In the genomic region with DNA sequence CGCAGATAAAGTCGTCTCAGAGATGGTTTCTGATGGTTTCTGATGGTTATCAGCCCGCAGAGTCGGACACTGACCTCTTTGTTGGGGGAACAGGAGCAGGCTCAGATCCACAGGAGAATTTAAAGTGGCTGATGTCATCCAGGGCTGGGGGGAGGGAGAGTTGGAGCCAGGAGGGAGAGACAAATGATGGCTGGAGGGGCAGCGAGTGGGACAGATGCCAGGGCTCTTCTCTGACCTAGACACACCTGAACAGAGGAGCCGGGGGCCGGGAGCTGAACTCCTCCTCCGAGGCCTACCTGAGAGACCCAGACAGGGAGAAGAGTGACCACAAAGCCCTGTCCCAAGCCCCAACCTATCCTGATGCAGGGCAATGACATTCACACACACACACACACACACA, we compare ENCODE assay signal across 15 mouse cellular contexts. TPM values are rescaled to one million over a fixed set of nuclear protein-coding genes. Genes with fewer than 3 reads are reported as not detected.
A peak's percentile ranks its signal among the peaks of the same experiment; 100 is the strongest.
DNase-seq lines count a peak whose midpoint lies in the region; ATAC-seq and TF ChIP-seq lines count a peak whose summit lies in the region.
"Had no signal": no experiment of that assay in that cellular context is flagged by ENCODE, and none has a peak within 500 bp of the region (broad histone marks: within the 10 kb centered on the region; RNA-seq: fewer than 3 reads in every experiment).

No protein-coding gene starts in this region.

- H3K4me3 ChIP-seq in heart, embryonic 16.5 days (ENCODE audit: low read length) = no peak overlapping the region
- no peak overlapping the region for H3K4me3 ChIP-seq in bone marrow, adult 2 months (replicated peaks; ENCODE audit: control insufficient read depth, low read depth, low read length)
- H3K4me3 ChIP-seq in liver, embryonic 15.5 days (replicated peaks) = 0 out of 2 replicates have a peak overlapping the region, but pooled peaks have one; percentile 28
- H3K4me3 ChIP-seq: lung, embryonic 15.5 days; neural tube, embryonic 12.5 days had no signal

- no peaks in the 10 kb centered on the region for H3K27me3 ChIP-seq in heart, embryonic 16.5 days (ENCODE audit: control insufficient read depth, insufficient read depth, low read length)
- H3K27me3 ChIP-seq in liver, embryonic 15.5 days = no peaks in the 10 kb centered on the region
- H3K27me3 ChIP-seq: megakaryocyte, embryonic 14.5 days had no signal

- peaks cover 7% of the 10 kb centered on the region for H3K36me3 ChIP-seq in heart, embryonic 16.5 days (ENCODE audit: control insufficient read depth, insufficient read depth)
- peaks cover 97% of the 10 kb centered on the region for H3K36me3 ChIP-seq in liver, embryonic 15.5 days (replicated peaks)
- H3K36me3 ChIP-seq: lung, embryonic 15.5 days; neural tube, embryonic 12.5 days had no signal

- H3K4me2 ChIP-seq in heart, embryonic 16.5 days (ENCODE audit: low read depth, low read length) = no peak overlapping the region
- peak overlapping the region; percentile 57 for H3K4me2 ChIP-seq in liver, embryonic 15.5 days
- H3K4me2 ChIP-seq: lung, embryonic 15.5 days; neural tube, embryonic 12.5 days had no signal

- ATAC-seq in heart, embryonic 16.5 days (replicated peaks; ENCODE audit: extremely low read depth, insufficient read depth, low FRiP score) = no peak
- no peak for ATAC-seq in liver, embryonic 15.5 days (ENCODE audit: insufficient read depth)
- ATAC-seq: intestine, postnatal 0 days had no signal

- peaks cover 51% of the 10 kb centered on the region for H3K4me1 ChIP-seq in heart, embryonic 16.5 days (ENCODE audit: control insufficient read depth, insufficient read depth, low read length)
- H3K4me1 ChIP-seq in bone marrow, adult 2 months (ENCODE audit: control insufficient read depth, insufficient read depth, low read length) = peaks cover 12% of the 10 kb centered on the region
- H3K4me1 ChIP-seq in liver, embryonic 15.5 days (replicated peaks) = peaks cover 94% of the 10 kb centered on the region

- no peak for TF ChIP-seq CTCF in bone marrow, adult 2 months (IDR thresholded peaks at IDR 0.05; ENCODE audit: control insufficient read depth, insufficient read depth, low read length)

- no peaks in the 10 kb centered on the region for H3K9me3 ChIP-seq in heart, embryonic 16.5 days (replicated peaks; ENCODE audit: control insufficient read depth, low read length)
- H3K9me3 ChIP-seq in liver, embryonic 15.5 days (replicated peaks) = no peaks in the 10 kb centered on the region
- H3K9me3 ChIP-seq: lung, embryonic 15.5 days; megakaryocyte, embryonic 14.5 days; neural tube, embryonic 12.5 days had no signal

- no peak for TF ChIP-seq POLR2A in bone marrow, adult 2 months (IDR thresholded peaks at IDR 0.05; ENCODE audit: borderline replicate concordance, control insufficient read depth, low read depth, low read length)

- WGBS in heart, embryonic 16.5 days = 44% methylated on average over 8 of the region's 8 CpGs
- WGBS in bone marrow, adult 2 months = 80% methylated on average over 8 of the region's 8 CpGs
- 60% methylated on average over 8 of the region's 8 CpGs for WGBS in liver, embryonic 15.5 days (ENCODE audit: insufficient replicate concordance)

- peak; percentile 50 to 62 for DNase-seq in cerebellum, postnatal 10 days
- DNase-seq in cerebellum, adult 11-12 months = no peak
- no peak for DNase-seq in heart, adult 8-10 months (ENCODE audit: low spot score)
- DNase-seq in right cerebral cortex, adult 2 months (ENCODE audit: low spot score in 2 of 2) = no peak
- no peak for DNase-seq in c-Kit-positive CD71-positive TER-119-positive erythroid progenitor cells, embryonic 14.5 days (ENCODE audit: low spot score)
- DNase-seq: adrenal gland, adult 2 months had no signal

- peak overlapping the region; percentile 13; the same call in 1 of the 2 replicates for H3K9ac ChIP-seq in heart, embryonic 16.5 days (ENCODE audit: low read length)
- peak overlapping the region; percentile 56; the same call in 1 of the 2 replicates for H3K9ac ChIP-seq in liver, embryonic 15.5 days
- H3K9ac ChIP-seq: lung, embryonic 15.5 days; neural tube, embryonic 12.5 days had no signal

- no peak overlapping the region for H3K27ac ChIP-seq in heart, embryonic 16.5 days (ENCODE audit: low read length)
- peak overlapping the region; percentile 66 for H3K27ac ChIP-seq in bone marrow, adult 2 months (ENCODE audit: control insufficient read depth, insufficient read depth, low read depth, low read length, poor library complexity)
- peak overlapping the region; percentile 95 for H3K27ac ChIP-seq in liver, embryonic 15.5 days (replicated peaks)
- H3K27ac ChIP-seq: neural tube, embryonic 12.5 days had no signal

RNA-seq across cellular contexts. Expression of gene Trhr2, which starts 31.5 kb away (rescaled TPM):
- not detected in 2 replicates for polyA plus RNA-seq in heart, embryonic 16.5 days (2015; fragmentation: Nextera tagmentation; extraction: Ambion mirVana)
- not detected for total RNA-seq in heart, adult 8-10 months (2022)
- polyA plus RNA-seq in bone marrow, adult 2 months (2011; ENCODE audit: insufficient read depth, insufficient read length, low replicate concordance, missing spikeins) = not detected in 2 replicates
- polyA plus RNA-seq in liver, embryonic 15.5 days (2015; fragmentation: Nextera tagmentation; extraction: Ambion mirVana) = not detected in 2 replicates
- total RNA-seq: adrenal gland, adult 2 months had no signal
- polyA plus RNA-seq: adrenal gland, adult 2 months; gonadal fat pad, adult 2 months; intestine, postnatal 0 days; large intestine, adult 2 months; lung, embryonic 15.5 days; neural tube, embryonic 12.5 days had no signal

RNA-seq across cellular contexts. Expression of gene Zfpm1, which starts 47.1 kb away (rescaled TPM):
- polyA plus RNA-seq in heart, embryonic 16.5 days (2015; fragmentation: Nextera tagmentation; extraction: Ambion mirVana) = 2.9 and 3.1 TPM in 2 replicates
- total RNA-seq in heart, adult 8-10 months (2022) = 10 to 100 TPM; 18.1 to 23.2 (median 21.3) TPM
- polyA plus RNA-seq in bone marrow, adult 2 months (2011; ENCODE audit: insufficient read depth, insufficient read length, low replicate concordance, missing spikeins) = 125 and 324 TPM in 2 replicates
- 12.0 and 14.9 TPM in 2 replicates for polyA plus RNA-seq in liver, embryonic 15.5 days (2015; fragmentation: Nextera tagmentation; extraction: Ambion mirVana)

RNA-seq across cellular contexts. Expression of gene Zc3h18, which starts 47.3 kb away (rescaled TPM):
- 28.2 and 28.7 TPM in 2 replicates for polyA plus RNA-seq in heart, embryonic 16.5 days (2015; fragmentation: Nextera tagmentation; extraction: Ambion mirVana)
- 10 to 100 TPM; 21.2 to 24.0 (median 22.4) TPM for total RNA-seq in heart, adult 8-10 months (2022)
- polyA plus RNA-seq in bone marrow, adult 2 months (2011; ENCODE audit: insufficient read depth, insufficient read length, low replicate concordance, missing spikeins) = 38.3 and 50.7 TPM in 2 replicates
- 23.1 and 25.6 TPM in 2 replicates for polyA plus RNA-seq in liver, embryonic 15.5 days (2015; fragmentation: Nextera tagmentation; extraction: Ambion mirVana)

Comparison
In these comparisons a context has a peak if more than half of its experiments do, and no peak if none do; other contexts are left out.
1. DNase-seq: peak in cerebellum, postnatal 10 days (2 of 2); none in cerebellum, adult 11-12 months (single experiment), heart, adult 8-10 months (single experiment), right cerebral cortex, adult 2 months (0 of 2) and c-Kit-positive CD71-positive TER-119-positive erythroid progenitor cells, embryonic 14.5 days (single experiment).